Mouse (Mus musculus): ENCODE measurements around the gene Lyrm4.
"Not testable (repeated sequence)": the region's sequence is repeated elsewhere in the genome, so short reads cannot be mapped to it uniquely, and the experiment has no call there.

Gene Lyrm4

GRCm38 (mm10) chr13:35991185-35991584, 126.1 kb downstream of the Lyrm4 start:
- DNase-seq: not testable (repeated sequence)

GRCm38 (mm10) chr13:35989329-35989728, 128.0 kb downstream of the Lyrm4 start:
- no peak for DNase-seq

DNA sequence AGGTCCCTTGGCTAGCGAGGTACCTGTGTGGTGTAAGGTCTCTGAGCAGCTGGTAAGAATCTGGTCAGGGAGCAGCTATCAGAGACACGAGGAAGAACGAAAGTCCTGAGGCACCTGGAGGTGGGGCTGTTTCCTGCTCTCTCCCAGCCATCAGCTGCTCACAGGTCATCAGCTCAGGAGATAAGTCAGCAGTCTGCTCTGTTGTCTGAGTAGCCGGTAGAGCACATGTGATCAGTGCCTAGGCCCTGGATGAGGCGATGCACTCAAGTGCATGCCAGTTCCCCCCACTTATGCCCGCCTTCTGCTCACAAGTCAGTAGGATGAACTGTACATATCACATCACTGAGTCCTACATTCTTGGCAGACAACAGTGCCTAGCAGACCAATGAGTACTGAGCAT, 134.3 kb downstream of the Lyrm4 start:
- DNase-seq: no peak

GRCm38 (mm10) chr13:35980471-35980870, 136.9 kb downstream of the Lyrm4 start:
- no peak for DNase-seq

- no peak for DNase-seq
Observed at GRCm38 (mm10) chr13:35976912-35977311, 140.4 kb downstream of the Lyrm4 start.

GRCm38 (mm10) chr13:35969829-35970228, 147.5 kb downstream of the Lyrm4 start:
- no peak for DNase-seq

DNA sequence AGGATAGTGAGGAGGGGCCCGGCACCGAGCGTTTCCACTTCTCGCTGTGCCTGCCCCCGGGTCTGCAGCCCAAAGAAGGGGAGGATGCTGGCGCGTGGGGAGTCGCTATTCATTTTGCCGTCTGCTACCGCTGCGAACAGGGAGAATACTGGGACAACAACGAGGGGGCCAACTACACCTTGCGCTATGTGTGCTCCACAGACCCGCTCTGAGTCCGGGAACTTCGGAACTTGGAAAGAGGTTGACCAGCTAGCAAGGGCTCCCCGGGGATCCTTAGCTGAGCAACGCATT, 147.9 kb downstream of the Lyrm4 start:
- no peak for DNase-seq

DNA sequence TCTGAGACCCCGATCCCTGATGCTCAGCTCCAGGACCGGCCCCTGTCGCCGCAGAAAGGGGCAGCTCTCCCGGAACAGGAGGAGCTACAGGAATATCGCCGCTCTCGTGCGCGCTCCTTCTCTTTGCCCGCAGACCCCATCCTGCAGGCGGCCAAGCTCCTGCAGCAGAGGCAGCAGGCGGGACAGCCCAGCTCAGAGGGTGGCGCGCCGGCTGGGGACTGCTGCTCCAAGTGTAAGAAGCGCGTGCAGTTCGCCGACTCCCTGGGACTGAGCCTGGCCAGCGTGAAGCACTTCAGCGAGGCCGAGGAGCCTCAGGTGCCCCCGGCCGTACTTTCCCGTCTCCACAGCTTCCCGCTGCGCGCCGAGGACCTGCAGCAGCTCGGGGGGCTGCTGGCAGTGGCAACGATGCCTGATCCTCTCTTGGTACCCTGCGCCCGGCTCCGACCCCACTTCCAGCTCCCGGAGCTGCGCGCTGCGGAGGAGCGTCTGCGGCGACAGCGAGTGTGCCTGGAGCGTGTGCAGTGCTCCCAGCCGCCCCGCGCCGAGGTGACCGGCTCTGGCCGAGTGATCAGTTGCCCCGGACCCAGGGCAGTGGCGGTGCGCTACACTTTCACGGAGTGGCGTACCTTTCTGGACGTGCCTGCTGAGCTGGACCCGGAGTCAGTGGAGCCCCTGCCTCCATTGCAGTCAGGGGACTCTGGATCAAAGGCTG, 148.5 kb downstream of the Lyrm4 start:
- no peak for DNase-seq

GRCm38 (mm10) chr13:35968131-35968718, 149.1 kb downstream of the Lyrm4 start:
- no peak for DNase-seq

GRCm38 (mm10) chr13:35967690-35968089, 149.6 kb downstream of the Lyrm4 start:
- no peak for DNase-seq

- no peak for DNase-seq
Observed at GRCm38 (mm10) chr13:35963583-35963982, 153.7 kb downstream of the Lyrm4 start.

- no peak for DNase-seq
Observed at GRCm38 (mm10) chr13:35959391-35960067, 157.8 kb downstream of the Lyrm4 start.

DNA sequence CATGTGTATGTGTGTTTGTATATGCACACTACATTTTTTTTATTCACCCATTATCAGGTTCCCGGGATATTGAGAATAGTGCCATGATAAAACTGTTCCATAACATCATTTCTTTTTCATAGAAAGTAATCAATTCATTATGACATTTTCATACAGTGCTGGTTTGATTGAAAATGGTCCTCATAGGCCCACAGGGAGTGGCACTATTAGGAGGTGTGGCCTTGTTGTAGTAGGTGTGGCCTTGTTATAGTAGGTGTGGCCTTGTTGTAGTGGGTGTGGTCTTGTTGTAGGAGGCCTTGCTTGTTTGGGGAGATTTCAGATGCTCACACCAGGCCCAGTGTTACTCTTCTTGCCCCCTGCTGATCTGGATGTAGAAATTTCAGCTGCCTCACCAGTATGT, 158.8 kb downstream of the Lyrm4 start, which contains the start of gene Ppp1r3g:
Gene Ppp1r3g (plus strand): TSS at position 301 of the 400 bp plus-strand sequence.
- no peak for DNase-seq

DNA sequence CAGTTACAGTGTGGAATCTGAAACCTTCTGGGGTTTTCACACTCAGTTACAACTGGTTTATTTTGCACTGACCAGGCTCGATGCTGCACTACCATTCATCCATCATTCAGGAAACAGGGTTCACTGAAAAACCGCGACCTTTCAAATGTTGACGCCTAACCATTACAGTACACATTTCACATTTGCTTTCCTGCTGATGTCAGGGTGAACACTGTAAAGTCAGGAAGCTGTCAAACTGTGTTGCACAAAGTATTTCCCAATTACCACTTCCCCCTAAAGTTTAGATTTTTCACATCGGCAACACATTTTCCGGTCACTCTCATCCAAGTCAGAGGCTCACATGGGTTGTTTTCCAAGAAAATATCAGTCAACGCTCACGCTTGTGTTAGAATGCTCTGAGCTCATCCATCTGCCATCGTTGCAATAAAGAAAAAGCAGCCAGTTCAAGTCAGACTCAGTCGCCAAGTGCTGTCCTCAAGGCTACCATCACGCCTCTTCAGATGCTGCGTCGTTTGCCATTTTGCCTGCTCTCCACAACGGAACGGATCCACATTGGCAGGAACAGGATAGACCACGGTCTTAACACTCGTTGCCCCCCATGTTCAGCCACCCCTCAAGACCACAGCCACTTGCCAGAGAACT, 167.4 kb downstream of the Lyrm4 start:
- DNase-seq: no peak

- peak; percentile 41 to 56 for DNase-seq
Observed at GRCm38 (mm10) chr13:35947354-35948000, 169.8 kb downstream of the Lyrm4 start.

GRCm38 (mm10) chr13:35946659-35947353, 170.5 kb downstream of the Lyrm4 start:
- DNase-seq: no peak

- DNase-seq: no peak
Observed at GRCm38 (mm10) chr13:35940934-35941333, 176.4 kb downstream of the Lyrm4 start.

GRCm38 (mm10) chr13:35939871-35940665, 177.3 kb downstream of the Lyrm4 start:
- no peak for DNase-seq

GRCm38 (mm10) chr13:35937991-35938390, 179.3 kb downstream of the Lyrm4 start:
- DNase-seq: no peak

Measured in thymus, postnatal 36 days (tissue).